Mouse (Mus musculus) B cell, adult 2 months (primary cell): ENCODE results near the gene Ldlrad3.

Experiments used
- DNase-seq, 2 experiments: peaks; one replicate each; pipeline ENCODE4 v3.0.0; 2022

Ldlrad3 gene

GRCm38 (mm10) chr2:101997013-101997412 is 189.2 kb downstream of the Ldlrad3 start:
- no peak for DNase-seq

- peak; percentile 35 to 36 for DNase-seq
These were observed 193.4 kb downstream of the Ldlrad3 start for GRCm38 (mm10) chr2:101992574-101993310.

GRCm38 (mm10) chr2:101991726-101992125 is 194.5 kb downstream of the Ldlrad3 start:
- DNase-seq: peak; percentile 4 to 5

GRCm38 (mm10) chr2:101986344-101987087 is 199.7 kb downstream of the Ldlrad3 start:
- no peak for DNase-seq

GRCm38 (mm10) chr2:101983853-101984543 is 202.2 kb downstream of the Ldlrad3 start:
- no peak for DNase-seq

GRCm38 (mm10) chr2:101983082-101983852 is 202.9 kb downstream of the Ldlrad3 start:
- no peak for DNase-seq

- no peak for DNase-seq
These were observed 204.2 kb downstream of the Ldlrad3 start for GRCm38 (mm10) chr2:101981964-101982498.

- DNase-seq: no peak
These were observed 205.0 kb downstream of the Ldlrad3 start for GRCm38 (mm10) chr2:101981211-101981610.

- no peak for DNase-seq
These were observed 205.7 kb downstream of the Ldlrad3 start for GRCm38 (mm10) chr2:101980456-101980947.

- DNase-seq: no peak
These were observed 207.4 kb downstream of the Ldlrad3 start for GRCm38 (mm10) chr2:101978534-101979525.

GRCm38 (mm10) chr2:101976399-101977064 is 209.7 kb downstream of the Ldlrad3 start:
- no peak for DNase-seq

GRCm38 (mm10) chr2:101973810-101974209 is 212.4 kb downstream of the Ldlrad3 start:
- DNase-seq: no peak

- DNase-seq: no peak
These were observed 218.6 kb downstream of the Ldlrad3 start for GRCm38 (mm10) chr2:101967601-101968000.

GRCm38 (mm10) chr2:101967152-101967551 is 219.0 kb downstream of the Ldlrad3 start:
- no peak for DNase-seq

- no peak for DNase-seq
These were observed 220.2 kb downstream of the Ldlrad3 start for GRCm38 (mm10) chr2:101966017-101966416.

- no peak for DNase-seq
These were observed 220.7 kb downstream of the Ldlrad3 start for GRCm38 (mm10) chr2:101965515-101965914.

GRCm38 (mm10) chr2:101963367-101963766 is 222.8 kb downstream of the Ldlrad3 start:
- no peak for DNase-seq

- DNase-seq: no peak
These were observed 223.8 kb downstream of the Ldlrad3 start for GRCm38 (mm10) chr2:101962349-101962748.

- no peak for DNase-seq
These were observed 224.8 kb downstream of the Ldlrad3 start for GRCm38 (mm10) chr2:101961391-101961790.

- no peak for DNase-seq
These were observed 225.5 kb downstream of the Ldlrad3 start for GRCm38 (mm10) chr2:101960658-101961057.
